Mouse (Mus musculus): Measurements from ENCODE around the gene Tarbp1.

Gene Tarbp1

DNA sequence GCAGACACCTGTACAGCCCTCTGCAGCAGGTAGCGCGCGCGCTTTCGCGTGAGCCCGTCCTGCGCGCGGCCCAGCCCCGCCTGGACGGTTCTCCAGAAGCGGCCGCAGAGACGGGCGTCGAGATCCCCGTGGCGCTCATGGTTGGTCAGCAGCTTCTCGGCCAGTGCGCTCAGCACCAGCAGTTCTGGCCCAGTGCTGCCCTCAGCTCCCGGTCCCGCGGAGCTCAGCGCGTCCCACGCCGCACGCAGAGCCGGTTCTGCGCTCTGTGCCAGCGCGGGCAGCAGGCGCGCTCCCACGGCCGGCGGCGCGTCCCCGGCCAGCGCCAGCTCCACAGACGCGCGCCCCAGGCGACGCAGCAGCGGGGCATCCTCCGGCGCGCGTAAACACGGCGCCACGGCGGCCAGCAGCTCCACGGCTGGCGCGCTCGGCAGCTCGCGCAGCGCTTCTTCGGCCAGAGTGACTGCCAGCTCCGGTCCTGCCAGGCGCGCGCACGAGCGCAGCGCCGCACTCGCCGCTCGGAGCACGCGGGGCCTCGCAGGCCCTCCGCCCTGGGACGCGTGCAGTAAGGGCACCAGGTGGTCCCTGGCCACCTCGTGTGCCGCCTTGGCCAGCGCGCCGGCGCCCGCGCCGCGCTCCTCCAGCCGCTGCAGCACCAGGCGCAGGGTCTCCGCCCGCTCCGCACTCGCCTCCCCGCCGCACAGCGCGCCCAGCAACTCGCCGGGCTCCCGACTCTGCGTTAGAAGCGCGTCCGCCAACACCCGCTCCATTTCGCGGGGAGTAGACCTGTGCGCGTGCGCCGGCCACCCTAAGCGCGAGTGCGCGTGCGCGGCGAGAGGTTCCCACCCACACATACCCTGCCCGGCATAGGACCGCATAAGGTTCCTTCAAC is at the start of gene Tarbp1:
Gene Tarbp1, minus strand, starts transcription at position 767 of the 889 bp plus-strand sequence.
- peak; percentile 83 to 88 for DNase-seq (ENCODE audit: low spot score in 2 of 2)

DNA sequence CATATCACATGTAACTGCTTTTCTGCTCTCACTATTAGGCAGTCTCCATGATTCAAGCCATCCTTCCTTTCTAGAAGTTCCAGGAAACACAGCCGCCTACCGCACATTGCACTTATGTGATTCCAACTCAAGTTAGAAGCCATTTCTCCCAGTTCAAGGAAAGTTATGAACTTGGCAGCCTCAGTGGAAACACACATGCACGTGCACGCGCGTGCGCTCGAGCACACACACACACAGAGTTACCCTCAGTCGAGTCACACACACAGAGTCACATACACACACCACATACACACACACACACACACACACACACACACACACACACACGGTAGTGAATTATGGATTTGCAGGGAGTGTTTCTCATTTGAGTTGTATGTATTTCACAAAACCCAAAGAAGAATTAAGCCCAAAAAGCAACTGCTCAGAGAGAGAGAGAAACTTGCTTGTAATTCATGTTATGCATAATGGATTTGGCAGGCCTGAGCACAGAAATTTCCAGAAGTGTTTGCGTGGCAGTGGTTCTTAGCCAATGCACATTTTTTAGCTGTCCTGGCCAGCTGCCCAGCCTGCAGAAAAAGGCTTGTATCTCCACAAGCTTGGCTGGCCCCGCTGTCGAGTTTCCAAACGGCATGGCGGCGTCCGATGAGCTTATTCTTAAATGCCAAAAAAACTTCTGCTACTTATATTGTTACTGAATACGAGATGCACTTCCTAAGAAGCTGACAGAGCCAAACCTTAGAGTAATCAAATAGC is 49.5 kb upstream of the Tarbp1 start:
- DNase-seq (ENCODE audit: low spot score in 2 of 2): peak; percentile 79 to 83

DNA sequence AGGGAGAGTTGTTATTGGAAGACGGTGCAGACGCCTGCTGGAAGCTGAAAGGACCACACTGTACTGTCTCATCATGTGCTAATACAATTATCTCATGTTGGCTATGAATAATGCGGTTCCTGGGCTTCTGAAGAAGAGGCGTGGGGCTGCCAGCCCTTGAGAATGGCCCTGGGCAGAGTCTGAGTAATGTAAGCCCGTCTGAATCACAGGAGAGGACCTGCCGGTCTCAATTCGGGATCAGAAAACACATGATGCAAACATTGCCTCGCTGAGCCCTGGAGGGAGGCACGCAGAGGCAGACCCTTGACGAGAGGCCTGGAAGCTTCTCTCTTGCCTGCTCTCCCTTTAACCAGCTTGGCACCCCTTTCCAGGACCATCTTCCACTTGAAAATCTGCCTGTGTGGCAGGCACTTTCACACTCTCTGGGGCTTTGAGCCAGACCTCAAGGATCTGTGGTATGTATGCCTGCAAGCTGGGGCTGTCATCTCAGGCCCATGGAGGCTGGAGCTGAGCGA is 48.3 kb upstream of the Tarbp1 start:
- no peak for DNase-seq (ENCODE audit: low spot score in 2 of 2)

DNA sequence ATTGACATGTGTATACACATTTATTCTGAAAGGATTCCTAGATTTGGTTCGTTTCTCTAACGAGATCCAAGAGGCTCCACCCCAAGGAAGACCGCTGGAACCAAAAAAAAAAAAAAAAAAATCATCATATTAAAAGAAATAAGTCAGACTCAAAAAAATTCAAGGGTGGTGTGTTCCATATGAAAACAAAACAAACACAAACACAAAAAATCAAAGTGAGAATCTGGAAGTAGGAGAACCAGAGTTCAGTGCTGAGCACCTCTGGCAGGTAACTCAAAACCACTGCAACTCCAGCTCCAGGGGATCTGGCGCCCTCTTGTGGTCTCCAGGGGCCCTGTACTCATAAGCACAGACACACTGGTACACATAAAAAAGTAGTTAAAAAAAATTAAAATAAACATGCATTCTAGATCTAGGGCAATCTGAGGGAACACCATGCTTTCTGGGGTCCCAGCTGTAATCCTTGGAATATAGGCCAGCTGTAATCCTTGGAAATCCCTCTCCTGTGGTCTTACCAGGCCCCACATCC is 44.6 kb upstream of the Tarbp1 start:
- DNase-seq (ENCODE audit: low spot score in 2 of 2): no peak

DNA sequence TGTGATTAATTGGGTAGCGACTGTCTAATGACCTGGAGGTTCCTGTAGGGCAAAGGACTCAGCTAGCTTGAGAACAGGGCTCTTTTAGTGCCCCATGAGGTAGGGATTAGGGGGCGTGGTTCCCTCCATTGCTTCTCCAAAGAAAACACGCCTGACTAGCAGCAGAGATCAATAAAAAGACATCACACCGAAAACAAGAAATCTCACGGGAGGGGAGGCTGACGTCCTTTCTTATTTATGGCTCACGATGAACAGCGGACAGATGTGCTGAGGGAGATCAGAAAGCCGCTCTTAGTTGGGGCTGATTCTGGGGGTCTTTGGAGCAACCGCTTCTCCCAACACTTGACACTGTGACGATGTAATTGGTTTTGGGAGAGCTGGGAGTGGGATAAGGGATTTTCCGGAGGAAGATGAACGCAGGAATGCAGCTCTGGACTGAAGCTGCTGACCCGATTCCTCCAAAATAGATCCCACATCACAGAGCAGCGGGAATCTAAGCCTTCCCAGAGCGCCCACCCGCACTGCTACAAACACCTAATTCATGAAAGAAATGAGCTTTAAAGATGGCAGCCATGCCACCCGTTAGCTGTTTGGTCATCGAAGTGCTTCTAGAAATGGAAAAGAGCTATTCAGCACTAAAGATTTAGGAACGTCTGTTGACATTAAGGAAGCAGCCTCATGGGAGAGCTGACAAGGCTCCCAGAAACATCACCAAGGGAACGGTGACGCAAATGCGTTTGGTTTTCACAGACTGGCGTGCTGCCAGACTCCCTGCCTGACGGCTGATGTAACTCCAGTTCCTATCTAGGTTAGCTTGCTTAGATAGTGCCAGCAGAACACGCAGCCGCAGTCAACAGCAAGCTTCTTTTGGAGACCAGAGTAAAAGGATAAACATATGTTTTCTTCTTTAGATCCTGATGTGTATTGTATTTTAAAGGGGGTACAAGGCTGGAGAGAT is 42.0 kb upstream of the Tarbp1 start:
- DNase-seq (ENCODE audit: low spot score in 2 of 2): peak; percentile 95 to 96

DNA sequence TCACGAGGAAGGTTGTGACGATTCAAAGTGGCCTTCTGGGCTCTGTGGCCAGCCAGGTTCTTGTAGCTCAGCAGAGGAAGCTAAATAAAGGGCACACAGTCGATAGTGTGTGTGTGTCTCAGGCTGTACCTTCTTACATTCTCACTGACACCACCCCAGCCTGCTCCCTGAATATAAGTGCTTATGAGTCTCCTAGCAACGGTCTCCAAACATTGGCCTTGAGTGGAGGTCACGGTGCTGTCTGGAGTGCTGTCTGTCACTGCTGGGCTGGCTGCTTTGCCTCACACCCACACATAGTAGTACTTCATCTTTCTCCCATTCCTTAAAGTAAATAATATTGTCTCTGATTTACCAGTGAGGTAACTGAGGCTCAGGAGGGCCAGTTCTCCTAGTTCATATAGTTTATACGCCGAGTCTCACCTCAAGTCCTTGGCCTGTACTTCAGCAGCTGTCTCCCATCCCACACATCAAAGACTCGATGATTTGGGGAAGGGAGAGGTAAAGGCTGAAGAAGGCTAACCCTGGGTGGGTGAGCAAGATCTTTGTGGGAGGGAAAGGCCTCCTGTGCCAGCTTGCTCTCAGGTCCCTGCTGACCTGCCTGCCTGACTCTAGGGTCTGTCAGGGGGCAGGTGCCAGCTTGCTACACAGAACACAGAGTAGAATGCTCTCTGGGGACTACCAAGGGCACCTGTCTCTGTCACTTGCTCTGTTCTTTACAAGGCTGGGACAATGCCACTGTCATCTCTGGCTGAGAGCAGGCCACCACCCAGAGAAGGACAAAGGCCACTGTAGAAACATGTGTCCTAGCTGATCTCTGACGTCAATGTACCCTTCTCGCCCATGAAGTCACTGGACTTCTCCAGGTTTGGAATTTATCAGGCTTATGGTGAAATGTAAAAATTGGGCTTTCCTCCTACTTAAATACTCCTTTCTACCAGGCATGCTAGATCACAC is 39.4 kb upstream of the Tarbp1 start:
- DNase-seq (ENCODE audit: low spot score in 2 of 2): no peak

DNA sequence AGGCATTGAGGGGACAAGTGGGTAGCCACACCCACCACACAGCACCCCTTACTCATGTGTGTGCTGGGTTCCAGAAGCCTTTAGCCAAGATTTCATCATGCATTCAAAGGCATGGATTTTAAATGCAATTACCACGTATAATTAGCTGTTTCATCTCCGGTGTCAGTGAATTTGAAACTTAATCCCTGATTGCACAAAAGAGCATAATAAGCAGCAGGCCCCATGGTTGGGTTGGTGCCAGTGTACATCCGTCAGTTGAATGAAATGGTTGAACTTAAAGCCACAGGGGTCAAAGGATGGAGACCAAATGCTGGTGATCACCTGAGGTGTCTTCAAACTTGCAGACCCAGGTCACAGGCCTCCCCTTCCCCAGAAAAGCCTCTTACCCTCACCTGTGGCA is 36.0 kb upstream of the Tarbp1 start:
- DNase-seq (ENCODE audit: low spot score in 2 of 2): no peak

DNA sequence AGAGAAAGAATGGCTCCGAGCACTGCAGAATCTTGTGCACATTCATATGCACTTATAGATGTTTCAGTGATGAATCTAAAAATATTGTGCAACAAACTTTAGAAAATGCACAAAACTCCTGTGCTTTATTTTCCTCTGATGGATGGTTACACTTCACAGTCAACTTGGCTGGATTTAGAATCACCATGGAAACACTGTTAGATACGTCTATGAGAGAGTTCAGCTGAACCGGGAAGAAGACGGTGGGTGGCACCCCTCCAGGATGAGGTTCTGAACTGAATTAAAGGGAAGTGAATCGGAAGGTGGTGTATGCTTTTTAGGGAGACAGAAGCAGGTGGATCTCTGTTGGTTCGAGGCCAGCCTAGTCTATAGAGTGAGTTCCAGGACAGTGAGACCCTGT is 34.8 kb upstream of the Tarbp1 start:
- no peak for DNase-seq (ENCODE audit: low spot score in 2 of 2)

DNA sequence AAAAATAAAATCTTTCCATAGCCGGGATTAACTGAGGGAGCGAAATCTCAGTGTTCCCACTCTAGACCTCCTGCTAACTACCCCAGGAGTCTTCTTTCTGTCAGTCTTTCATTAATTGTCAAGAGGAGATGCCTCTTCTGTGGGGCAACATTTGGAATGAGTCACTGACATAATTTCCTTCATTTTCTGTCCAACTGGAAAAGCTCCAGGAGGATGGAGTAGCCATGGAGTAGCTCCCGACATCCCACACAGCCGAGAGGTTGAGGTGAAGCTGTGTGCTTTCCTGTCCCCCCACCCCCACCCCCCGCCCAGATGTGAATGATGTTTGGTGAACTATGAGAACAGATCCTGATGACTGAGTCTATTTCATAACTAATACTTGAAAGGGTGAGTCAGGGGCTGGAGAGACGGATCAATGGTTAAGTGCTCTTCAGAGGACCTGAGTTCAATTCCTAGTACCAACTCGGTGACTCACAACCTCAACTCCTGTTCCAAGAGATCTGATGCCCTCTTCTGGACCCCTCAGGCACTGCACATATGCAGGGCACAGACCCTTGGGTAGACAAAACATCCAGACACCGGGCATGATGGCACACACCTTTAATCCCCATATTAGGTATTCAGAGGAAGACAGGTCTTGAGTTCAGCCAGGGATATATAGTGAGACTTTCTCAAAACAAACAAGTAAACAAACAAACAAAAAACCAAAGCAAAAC is 34.2 kb upstream of the Tarbp1 start:
- no peak for DNase-seq (ENCODE audit: low spot score in 2 of 2)

DNA sequence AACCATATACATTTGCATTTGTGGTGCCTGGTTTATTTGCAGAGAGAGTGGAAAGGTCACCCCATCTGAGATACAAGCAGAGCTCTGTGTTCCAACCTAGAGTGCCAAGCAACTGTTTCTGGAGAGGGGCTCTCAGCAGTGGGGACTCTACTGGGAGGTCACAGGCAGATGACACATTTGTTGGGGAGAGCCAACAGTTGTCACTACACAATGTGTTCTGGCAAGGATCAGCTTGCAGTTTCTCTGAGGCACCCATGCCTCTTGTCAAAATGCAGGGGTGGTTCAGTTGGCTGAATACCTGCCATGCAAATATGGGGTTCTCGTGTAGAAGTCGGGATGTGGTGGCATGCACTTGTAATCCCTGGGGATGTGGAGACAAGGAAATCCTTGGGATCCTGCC is 33.4 kb upstream of the Tarbp1 start:
- no peak for DNase-seq (ENCODE audit: low spot score in 2 of 2)

DNA sequence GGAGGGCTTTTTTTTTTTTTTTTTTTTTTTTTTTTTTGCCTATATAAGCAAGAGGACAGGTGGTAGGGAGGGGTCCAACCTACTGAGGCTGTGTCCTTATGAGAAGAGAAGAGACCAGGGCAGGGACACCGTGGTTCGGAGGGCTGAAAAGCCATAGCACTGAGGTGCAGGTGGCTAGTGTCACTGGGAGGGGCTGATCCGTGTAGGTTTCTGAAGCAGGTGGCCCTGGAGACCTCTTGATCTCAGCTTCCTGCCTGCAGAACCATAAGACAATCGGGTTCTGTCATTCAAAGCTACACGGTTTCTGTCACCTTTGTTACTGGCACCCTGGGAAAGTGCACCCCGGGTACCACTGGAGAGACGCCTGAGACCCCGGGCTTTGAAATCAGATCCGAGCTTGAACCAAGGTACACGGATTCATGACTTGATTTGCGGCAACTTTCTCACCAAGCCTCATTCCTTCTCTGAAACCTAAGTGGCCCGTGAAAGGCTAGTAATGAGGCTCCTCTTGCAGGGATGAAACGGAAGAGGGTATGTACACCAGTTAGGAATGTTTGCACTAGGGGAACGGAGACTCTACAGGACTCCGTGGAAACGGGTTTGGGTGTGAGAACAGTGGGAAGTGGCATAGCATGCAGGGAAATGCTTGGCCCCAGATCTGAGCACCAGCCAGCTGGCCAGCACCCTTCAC is 29.8 kb upstream of the Tarbp1 start:
- DNase-seq (ENCODE audit: low spot score in 2 of 2): no peak

DNA sequence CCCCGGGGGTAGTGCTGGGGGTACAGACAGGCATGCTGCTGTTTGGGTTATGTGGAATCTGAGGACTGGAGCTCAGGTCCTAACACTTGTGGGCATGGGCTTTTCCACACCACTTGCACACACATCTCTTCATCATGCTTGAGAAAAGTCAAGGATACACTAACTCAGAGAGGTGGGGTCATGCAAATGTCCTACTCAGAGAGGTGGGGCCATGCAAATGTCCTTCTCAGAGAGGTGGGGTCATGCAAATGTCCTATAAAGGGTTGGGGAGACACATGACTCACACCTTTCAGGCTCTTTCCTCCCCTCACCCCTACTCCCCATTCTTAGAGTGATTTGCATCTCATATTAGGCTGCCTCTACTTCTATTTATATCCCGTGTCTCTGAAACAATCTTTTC is 27.9 kb upstream of the Tarbp1 start:
- DNase-seq (ENCODE audit: low spot score in 2 of 2): no peak

DNA sequence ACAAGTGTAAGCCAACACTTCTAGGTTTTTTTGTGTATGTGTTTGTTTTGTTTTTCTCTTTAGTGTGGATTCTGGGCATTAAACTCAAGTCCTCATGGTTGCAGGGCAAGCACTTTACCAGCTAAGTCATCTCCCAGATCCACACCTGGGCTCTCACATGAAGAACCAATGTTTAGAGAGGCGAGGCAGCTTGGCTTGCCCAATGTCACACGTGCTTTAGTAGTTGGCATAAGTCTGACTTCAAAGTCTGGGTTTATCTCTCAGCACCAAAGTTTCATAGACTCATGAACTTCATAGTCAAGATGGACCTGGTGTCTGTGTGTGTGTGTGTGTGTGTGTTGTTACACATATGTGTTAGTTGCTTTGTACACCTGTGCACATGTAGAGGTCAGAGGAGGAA is 24.5 kb upstream of the Tarbp1 start:
- no peak for DNase-seq (ENCODE audit: low spot score in 2 of 2)

DNA sequence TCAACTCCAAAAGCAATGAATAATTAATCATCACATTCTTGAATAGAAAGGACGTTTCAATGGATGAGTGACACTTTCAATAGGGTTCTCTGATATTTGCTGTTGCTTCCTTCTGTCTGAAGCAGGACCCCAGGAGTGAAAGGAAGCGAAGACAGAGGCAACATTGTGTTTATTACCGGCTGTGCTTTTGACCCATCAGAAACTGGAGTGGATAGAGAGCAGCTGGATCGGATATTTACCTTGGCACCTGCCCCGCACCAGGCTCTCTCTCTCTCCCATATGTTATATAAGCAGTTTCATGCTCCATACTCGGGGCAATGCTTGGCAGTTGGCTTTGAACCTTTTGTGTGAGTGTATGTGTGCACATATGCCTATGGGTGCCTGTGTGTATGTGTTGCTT is 23.6 kb upstream of the Tarbp1 start:
- no peak for DNase-seq (ENCODE audit: low spot score in 2 of 2)

DNA sequence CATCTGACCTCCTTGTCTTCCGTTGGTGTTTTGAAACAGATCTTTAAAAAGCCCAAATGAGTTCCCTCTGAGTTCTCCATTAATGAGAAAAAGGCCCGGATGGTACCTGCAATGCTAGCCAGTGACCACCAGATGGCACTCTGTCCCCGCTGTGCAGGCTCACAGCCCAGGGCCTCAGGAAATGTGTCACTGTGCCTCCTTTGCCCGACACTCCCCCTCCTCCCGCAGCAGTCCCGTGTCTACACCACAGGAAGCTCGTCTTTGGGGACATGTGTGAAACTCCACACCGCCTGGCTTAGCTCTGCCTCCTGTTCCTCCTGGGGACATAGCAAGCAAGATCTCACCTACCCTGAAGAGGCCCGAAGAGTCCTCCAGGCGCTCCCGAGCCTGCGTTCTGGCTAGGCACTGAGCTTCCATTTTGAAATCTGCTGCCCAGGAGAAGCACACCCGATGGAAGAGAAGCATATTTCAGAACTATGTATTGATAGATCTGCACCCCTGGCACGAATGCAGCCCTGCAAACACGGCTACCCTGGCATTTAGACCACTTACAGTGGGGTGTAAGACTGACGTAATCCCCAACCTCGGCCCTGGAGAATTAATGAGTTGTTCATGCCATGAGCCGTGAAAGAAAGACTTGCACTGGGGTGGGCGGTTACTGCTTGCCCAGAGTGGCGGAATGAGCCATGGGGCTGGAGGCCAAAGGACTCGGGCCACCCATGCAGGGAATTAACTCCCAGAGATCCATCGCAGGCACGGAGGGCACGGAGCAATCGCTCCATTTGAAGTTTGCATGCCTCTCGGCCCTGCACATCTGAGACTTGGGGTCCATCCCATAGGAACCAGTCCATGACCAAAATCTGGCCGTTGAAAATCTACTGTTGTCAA is 22.9 kb upstream of the Tarbp1 start:
- peak; percentile 90 to 92 for DNase-seq (ENCODE audit: low spot score in 2 of 2)

DNA sequence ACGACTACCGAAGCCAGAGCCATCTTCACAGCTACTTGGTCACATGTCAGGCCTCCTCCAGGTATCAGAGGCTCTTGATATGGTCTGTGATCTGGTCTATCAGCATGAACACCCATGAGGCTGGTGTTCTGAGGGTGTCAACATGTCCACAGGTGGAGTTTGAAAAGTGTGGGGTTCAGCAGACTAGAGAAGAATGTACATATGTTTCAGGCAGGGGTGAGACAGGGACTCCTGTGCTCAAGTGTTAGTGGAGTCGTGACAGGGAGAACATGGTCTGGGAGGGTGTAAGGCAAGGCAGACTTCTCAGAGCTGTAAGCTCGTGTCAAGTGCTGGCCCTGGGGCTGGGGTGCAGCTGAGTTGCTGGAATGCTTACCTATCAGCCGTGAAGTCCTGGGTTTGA is 22.1 kb upstream of the Tarbp1 start:
- DNase-seq (ENCODE audit: low spot score in 2 of 2): no peak

DNA sequence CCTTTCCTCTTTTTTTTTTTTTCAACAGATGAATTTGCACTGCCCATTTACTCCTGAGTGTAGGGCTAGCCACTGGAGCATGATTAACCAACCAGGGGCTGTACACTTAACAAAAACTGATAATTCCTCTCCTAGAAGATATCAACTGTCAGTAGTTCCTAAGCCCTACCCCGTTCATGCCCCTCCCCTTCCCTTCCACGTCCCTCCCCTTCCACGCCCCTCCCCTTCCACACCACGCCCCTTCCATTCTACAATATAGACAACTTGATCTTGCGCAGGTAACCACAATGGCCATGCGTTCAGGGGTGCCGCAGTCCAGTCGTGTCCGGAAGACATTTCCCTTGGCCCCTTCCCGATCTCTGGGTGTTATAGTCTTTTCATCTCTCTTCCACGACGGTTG is 20.6 kb upstream of the Tarbp1 start:
- no peak for DNase-seq (ENCODE audit: low spot score in 2 of 2)

Data from frontal cortex, postnatal 10 days (tissue).